Mouse (Mus musculus) embryonic fibroblast, embryonic 13.5 days (primary cell): ENCODE measurements at regions not wholly inside any gene's neighbourhood (a gene's known extent, or its start where the extent isn't known, plus 50 kb on each side); places are given as distances from the start of the nearest gene placed in this dataset.

Source experiments
- CTCF ChIP-seq: IDR thresholded peaks from 2 replicates; pipeline ENCODE4 v1.5.1; 2011; ENCODE audit warnings: mild to moderate bottlenecking, control low read depth, low read length, moderate library complexity, borderline replicate concordance; ENCODE audit not compliant: insufficient read depth
- POLR2A ChIP-seq: IDR thresholded peaks from 2 replicates; pipeline ENCODE4 v1.6.1; 2011; ENCODE audit warnings: low read depth, mild to moderate bottlenecking, control low read depth, low read length, moderate library complexity

GRCm38 (mm10) chr8:114081049-114081756, 52.2 kb upstream of the Nudt7 start:
- TF ChIP-seq POLR2A, result no peak
- no peak for TF ChIP-seq CTCF
